ENCODE assay signal across 9 mouse cellular contexts in the genomic region with DNA sequence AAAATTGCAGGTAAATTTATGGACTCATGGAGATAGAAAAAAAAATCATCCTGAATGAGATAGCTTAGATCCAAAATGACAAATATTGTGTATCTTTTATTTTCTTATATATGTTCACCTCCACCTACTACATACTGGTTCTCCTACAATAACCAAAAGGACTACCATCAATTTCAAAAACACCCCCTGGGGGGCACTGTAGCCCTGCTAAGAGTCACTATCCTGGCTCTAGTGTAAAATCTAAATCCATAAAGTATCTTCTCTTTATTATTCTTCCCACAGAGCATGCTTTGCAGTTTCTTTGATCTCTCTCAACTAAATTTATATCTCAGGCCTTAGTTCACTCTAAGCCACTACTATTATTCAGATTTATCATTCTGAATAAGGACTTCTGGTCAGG.
DNase-seq lines count a peak whose midpoint lies in the region; ATAC-seq and TF ChIP-seq lines count a peak whose summit lies in the region.
"Had no signal": no experiment of that assay in that cellular context is flagged by ENCODE, and none has a peak within 500 bp of the region (broad histone marks: within the 10 kb centered on the region; RNA-seq: fewer than 3 reads in every experiment).

No protein-coding gene starts in this region.

- ATAC-seq in heart, postnatal 0 days (ENCODE audit: insufficient read depth, low read depth) = no peak

- H3K36me3 ChIP-seq in heart, postnatal 0 days (replicated peaks; ENCODE audit: control insufficient read depth, insufficient read depth, low read length) = no peaks in the 10 kb centered on the region

- H3K27ac ChIP-seq in heart, postnatal 0 days (ENCODE audit: low read depth) = no peak overlapping the region

- no peak for DNase-seq in heart, postnatal 0 days (ENCODE audit: low spot score)
- no peak for DNase-seq in heart, adult 11 months
- peak; percentile 18 for DNase-seq in ZHBTc4 (ENCODE audit: low read depth, low spot score)
- DNase-seq in embryo, embryonic 9.5 days (ENCODE audit: extremely low spot score) = peak; percentile 12
- peak; percentile 39 to 76 for DNase-seq in kidney, postnatal 36 days
- DNase-seq in lung, adult 2 months = peak; percentile 29
- no peak for DNase-seq in spleen, adult 18-20 months
- DNase-seq in thymus, postnatal 0 days (ENCODE audit: low spot score) = no peak

- TF ChIP-seq EP300 in heart, postnatal 0 days (IDR thresholded peaks at IDR 0.05; ENCODE audit: low read depth) = no peak

- peak; percentile 39 for TF ChIP-seq CTCF in heart, postnatal 0 days (IDR thresholded peaks at IDR 0.05; ENCODE audit: low read depth)
- no peak for TF ChIP-seq CTCF in lung, adult 2 months (IDR thresholded peaks at IDR 0.05; ENCODE audit: insufficient read depth, low read length)

- no peaks in the 10 kb centered on the region for H3K9me3 ChIP-seq in heart, postnatal 0 days (replicated peaks; ENCODE audit: control insufficient read depth, low read length)

- H3K27me3 ChIP-seq in heart, postnatal 0 days (ENCODE audit: control insufficient read depth, insufficient read depth, low read length) = no peaks in the 10 kb centered on the region
- H3K27me3 ChIP-seq: megakaryocyte, embryonic 14.5 days had no signal

- no peak overlapping the region for H3K9ac ChIP-seq in heart, postnatal 0 days (replicated peaks; ENCODE audit: low read depth, low read length)

- no peaks in the 10 kb centered on the region for H3K4me1 ChIP-seq in heart, postnatal 0 days (ENCODE audit: control insufficient read depth, insufficient read depth)
- H3K4me1 ChIP-seq in lung, adult 2 months (ENCODE audit: control insufficient read depth, insufficient read depth, low read length) = no peaks in the 10 kb centered on the region
- H3K4me1 ChIP-seq: megakaryocyte, embryonic 14.5 days had no signal

- no peak overlapping the region for H3K4me2 ChIP-seq in heart, postnatal 0 days (ENCODE audit: low read depth, low read length)

- H3K4me3 ChIP-seq in heart, postnatal 0 days (ENCODE audit: low read depth, low read length) = no peak overlapping the region
- no peak overlapping the region for H3K4me3 ChIP-seq in lung, adult 2 months (replicated peaks; ENCODE audit: extremely low read depth, low read depth, low read length)
- H3K4me3 ChIP-seq: megakaryocyte, embryonic 14.5 days had no signal

- TF ChIP-seq POLR2A in lung, adult 2 months (IDR thresholded peaks at IDR 0.05; ENCODE audit: borderline replicate concordance, extremely low read depth, low read depth, low read length) = no peak

Comparison
In these comparisons a context has a peak if more than half of its experiments do, and no peak if none do; other contexts are left out.
1. DNase-seq: peak in ZHBTc4 (single experiment), embryo, embryonic 9.5 days (single experiment), kidney, postnatal 36 days (2 of 2) and lung, adult 2 months (single experiment); none in heart, postnatal 0 days (single experiment), heart, adult 11 months (single experiment), spleen, adult 18-20 months (0 of 2) and thymus, postnatal 0 days (single experiment).